Mouse (Mus musculus): ENCODE measurements around the gene Esp23. TPM values are rescaled to one million over a fixed set of nuclear protein-coding genes. Genes with fewer than 3 reads are reported as not detected.
"Not testable (repeated sequence)": the region's sequence is repeated elsewhere in the genome, so short reads cannot be mapped to it uniquely, and the experiment has no call there.

The Esp23 gene
- not detected in 2 replicates for polyA plus RNA-seq (2015; fragmentation: Nextera tagmentation; extraction: Ambion mirVana)

- WGBS = 57% methylated on average over 1 of the region's 1 CpGs
- no peak within 1 kb of the TSS for H3K27ac ChIP-seq
- H3K9me3 ChIP-seq = peaks cover 11% of the 10 kb centered on the region; the same call in 1 of the 2 replicates
- H3K36me3 ChIP-seq = no peaks in the 10 kb centered on the region
- no peaks in the 10 kb centered on the region for H3K4me1 ChIP-seq (replicated peaks)
- no peaks in the 10 kb centered on the region for H3K27me3 ChIP-seq
- no peak within 1 kb of the TSS for H3K4me2 ChIP-seq
- ATAC-seq (ENCODE audit: low FRiP score) = no peak
- no peak within 1 kb of the TSS for H3K4me3 ChIP-seq
- no peak within 1 kb of the TSS for H3K9ac ChIP-seq
These were observed at the start of gene Esp23 for GRCm38 (mm10) chr17:39076937-39077336. Gene Esp23 (minus strand): TSS chr17:39077037.

GRCm38 (mm10) chr17:39107126-39107525, 30.3 kb upstream of the Esp23 start:
- not testable (repeated sequence) for H3K4me2 ChIP-seq; H3K4me3 ChIP-seq; H3K36me3 ChIP-seq; H3K27ac ChIP-seq; ATAC-seq (ENCODE audit: low FRiP score); H3K27me3 ChIP-seq; H3K4me1 ChIP-seq (replicated peaks); H3K9ac ChIP-seq
- WGBS = 74% methylated on average over 11 of the region's 11 CpGs
- peaks cover 28% of the 10 kb centered on the region for H3K9me3 ChIP-seq

DNA sequence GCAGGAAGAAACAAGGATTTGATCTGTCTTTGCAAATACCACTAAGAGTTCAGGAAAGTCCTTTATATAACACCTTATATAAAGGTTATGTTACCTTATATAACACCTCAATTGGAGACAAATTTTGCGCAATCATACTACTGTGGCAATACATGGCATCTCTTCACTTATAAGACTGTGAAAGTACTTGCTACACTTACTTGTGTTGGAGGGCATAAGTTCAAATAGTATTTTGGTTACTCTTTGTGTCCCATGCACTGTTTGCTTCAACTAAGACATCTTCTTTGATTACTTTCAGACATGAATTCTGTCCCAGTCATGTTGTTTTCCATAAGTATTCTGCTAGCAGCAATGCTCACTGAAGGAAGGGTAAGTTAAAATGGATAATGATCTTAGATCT, 18.2 kb upstream of the Esp23 start, which contains the start of gene Esp22:
TSS of gene Esp22 (plus strand) at position 301 of the 400 bp plus-strand sequence.
- H3K36me3 ChIP-seq = no peaks in the 10 kb centered on the region
- H3K27me3 ChIP-seq = no peaks in the 10 kb centered on the region
- peaks cover 19% of the 10 kb centered on the region; the same call in 1 of the 2 replicates for H3K9me3 ChIP-seq
- H3K9ac ChIP-seq = no peak within 1 kb of the TSS
- H3K4me2 ChIP-seq = no peak within 1 kb of the TSS
- H3K4me1 ChIP-seq (replicated peaks) = no peaks in the 10 kb centered on the region
- 94% methylated on average over 1 of the region's 1 CpGs for WGBS
- no peak within 1 kb of the TSS for H3K27ac ChIP-seq
- H3K4me3 ChIP-seq = no peak within 1 kb of the TSS
- no peak for ATAC-seq (ENCODE audit: low FRiP score)

- ATAC-seq (ENCODE audit: low FRiP score) = no peak
- H3K27me3 ChIP-seq = no peaks in the 10 kb centered on the region
- no peak overlapping the region for H3K27ac ChIP-seq
- H3K4me3 ChIP-seq = no peak overlapping the region
- H3K9me3 ChIP-seq = peaks cover 9% of the 10 kb centered on the region; the same call in 1 of the 2 replicates
- H3K9ac ChIP-seq = no peak overlapping the region
- no peaks in the 10 kb centered on the region for H3K36me3 ChIP-seq
- H3K4me2 ChIP-seq = no peak overlapping the region
- H3K4me1 ChIP-seq (replicated peaks) = no peaks in the 10 kb centered on the region
These were observed 13.2 kb downstream of the Esp23 start for GRCm38 (mm10) chr17:39063641-39064040.

GRCm38 (mm10) chr17:39043241-39043640, 33.6 kb downstream of the Esp23 start, which contains the start of gene Gm21903:
Gene Gm21903 (minus strand): TSS chr17:39043341.
- ATAC-seq (ENCODE audit: low FRiP score) = no peak
- no peaks in the 10 kb centered on the region for H3K27me3 ChIP-seq
- no peak within 1 kb of the TSS for H3K9ac ChIP-seq
- no peaks in the 10 kb centered on the region for H3K36me3 ChIP-seq
- H3K27ac ChIP-seq = no peak within 1 kb of the TSS
- no peaks in the 10 kb centered on the region for H3K4me1 ChIP-seq (replicated peaks)
- no peak within 1 kb of the TSS for H3K4me3 ChIP-seq
- H3K9me3 ChIP-seq = 0 out of 2 replicates have a peak, but pooled peaks cover 3% of the 10 kb centered on the region
- H3K4me2 ChIP-seq = no peak within 1 kb of the TSS

DNA sequence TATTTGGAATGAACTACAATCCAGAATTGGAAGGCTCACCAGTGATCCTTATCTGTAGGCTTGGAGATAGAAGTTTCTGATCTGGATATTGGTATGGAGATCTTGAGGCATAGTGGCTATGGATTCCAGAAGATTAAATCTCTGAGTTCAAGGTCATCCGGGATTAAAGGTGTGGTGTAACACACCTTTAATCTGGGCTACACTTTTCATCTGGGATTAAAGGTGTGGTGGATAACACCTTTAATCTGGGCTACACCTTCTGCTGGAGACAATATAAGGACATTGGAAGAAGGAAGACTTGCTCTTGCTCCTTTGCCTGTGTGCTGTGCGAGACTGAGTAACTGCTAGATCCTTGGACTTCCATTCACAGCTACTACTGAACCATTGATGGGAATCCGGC, 40.4 kb downstream of the Esp23 start, which contains the start of gene Esp24:
TSS of gene Esp24 (plus strand) at position 301 of the 400 bp plus-strand sequence.
- ATAC-seq (ENCODE audit: low FRiP score); H3K4me1 ChIP-seq (replicated peaks); H3K9ac ChIP-seq; H3K9me3 ChIP-seq; H3K36me3 ChIP-seq; H3K27ac ChIP-seq; H3K4me3 ChIP-seq; H3K27me3 ChIP-seq; H3K4me2 ChIP-seq: not testable (repeated sequence)
- 88% methylated on average over 3 of the region's 3 CpGs for WGBS

Other genes starting within 250 kb of the Esp23 start
- not detected in 2 replicates for gene Esp24, start 40.3 kb downstream of the Esp23 start, polyA plus RNA-seq (2015; fragmentation: Nextera tagmentation; extraction: Ambion mirVana)
- not detected in 2 replicates for gene Gm21903, start 33.7 kb downstream of the Esp23 start, polyA plus RNA-seq (2015; fragmentation: Nextera tagmentation; extraction: Ambion mirVana)
- not detected in 2 replicates for gene Esp22, start 18.3 kb upstream of the Esp23 start, polyA plus RNA-seq (2015; fragmentation: Nextera tagmentation; extraction: Ambion mirVana)

Measured in hindbrain, embryonic 13.5 days (tissue).